8 mouse cellular contexts compared by ENCODE assay signal in genomic region chr4:140699441-140700127, GRCm38 (mm10). TPM values are rescaled to one million over a fixed set of nuclear protein-coding genes. Genes with fewer than 3 reads are reported as not detected.
A peak's percentile ranks its signal among the peaks of the same experiment; 100 is the strongest.
DNase-seq lines count a peak whose midpoint lies in the region; ATAC-seq lines count a peak whose summit lies in the region.

No protein-coding gene starts in this region.

- peaks cover 20% of the 10 kb centered on the region for H3K4me1 ChIP-seq in intestine, embryonic 15.5 days (replicated peaks)
- peaks cover 44% of the 10 kb centered on the region for H3K4me1 ChIP-seq in midbrain, embryonic 10.5 days

- H3K27ac ChIP-seq in intestine, embryonic 15.5 days = no peak overlapping the region
- peak overlapping the region; percentile 42 for H3K27ac ChIP-seq in midbrain, embryonic 10.5 days (replicated peaks)

- H3K4me2 ChIP-seq in intestine, embryonic 15.5 days (replicated peaks) = peak overlapping the region; percentile 93

- H3K9me3 ChIP-seq in intestine, embryonic 15.5 days = no peaks in the 10 kb centered on the region
- no peaks in the 10 kb centered on the region for H3K9me3 ChIP-seq in midbrain, embryonic 10.5 days (replicated peaks)

- H3K9ac ChIP-seq in intestine, embryonic 15.5 days = no peak overlapping the region

- peak; percentile 57 to 80 for DNase-seq in urinary bladder, adult 18-20 months (ENCODE audit: low spot score in 2 of 2)
- DNase-seq in urinary bladder, postnatal 10 days (ENCODE audit: low spot score) = no peak
- peak; percentile 67 for DNase-seq in embryo, embryonic 11 days
- peak; percentile 47 to 56 for DNase-seq in gastrocnemius, postnatal 36 days
- peak; percentile 75 to 78 for DNase-seq in left cerebral cortex, postnatal 36 days (ENCODE audit: low spot score in 2 of 2)
- peak; percentile 41 for DNase-seq in midbrain, embryonic 10.5 days (ENCODE audit: low spot score)
- DNase-seq in spleen, postnatal 10 days (ENCODE audit: low spot score in 2 of 2) = peak; percentile 70 to 82

- intact Hi-C loops in gastrocnemius, postnatal 36 days (cut with DNase I) = no loop called here
- intact Hi-C loops in left cerebral cortex, postnatal 36 days (cut with DNase I) = loop anchor here (2.0 kb wide), 1 partner anchor 15 kb away; no protein-coding TSS in a partner anchor

- peak; percentile 9; the same call in 1 of the 2 replicates for ATAC-seq in intestine, embryonic 15.5 days

- WGBS in intestine, embryonic 15.5 days = 8% methylated on average over 29 of the region's 29 CpGs
- 7% methylated on average over 29 of the region's 29 CpGs for WGBS in midbrain, embryonic 10.5 days

- H3K4me3 ChIP-seq in intestine, embryonic 15.5 days (replicated peaks) = peak overlapping the region; percentile 25
- H3K4me3 ChIP-seq in midbrain, embryonic 10.5 days = peak overlapping the region; percentile 96

- H3K36me3 ChIP-seq in intestine, embryonic 15.5 days = no peaks in the 10 kb centered on the region
- H3K36me3 ChIP-seq in midbrain, embryonic 10.5 days = peaks cover 8% of the 10 kb centered on the region

- H3K27me3 ChIP-seq in intestine, embryonic 15.5 days (replicated peaks) = no peaks in the 10 kb centered on the region
- peaks cover 32% of the 10 kb centered on the region for H3K27me3 ChIP-seq in midbrain, embryonic 10.5 days (ENCODE audit: low read depth, poor library complexity, severe bottlenecking)

RNA-seq across cellular contexts. Expression of gene Rcc2, which starts 0.8 kb away (rescaled TPM):
- total RNA-seq in gastrocnemius, postnatal 36 days (2021) = 1 to 10 TPM; 8.1 to 9.5 TPM
- 37.8 and 43.8 TPM in 2 replicates for polyA plus RNA-seq in intestine, embryonic 15.5 days (2015; fragmentation: Nextera tagmentation; extraction: Ambion mirVana)
- total RNA-seq in left cerebral cortex, postnatal 36 days (2021) = 10 to 100 TPM; 74.7 to 84.4 TPM
- 32.6 and 35.2 TPM in 2 replicates for polyA plus RNA-seq in midbrain, embryonic 10.5 days (2016; fragmentation: Nextera tagmentation; extraction: Ambion mirVana)

RNA-seq across cellular contexts. Expression of gene Arhgef10l, which starts 33.8 kb away (rescaled TPM):
- total RNA-seq in gastrocnemius, postnatal 36 days (2021) = 10 to 100 TPM; 39.0 to 49.9 TPM
- polyA plus RNA-seq in intestine, embryonic 15.5 days (2015; fragmentation: Nextera tagmentation; extraction: Ambion mirVana) = 15.3 and 16.2 TPM in 2 replicates
- 10 to 100 TPM; 61.0 to 63.4 TPM for total RNA-seq in left cerebral cortex, postnatal 36 days (2021)
- 25.1 and 32.4 TPM in 2 replicates for polyA plus RNA-seq in midbrain, embryonic 10.5 days (2016; fragmentation: Nextera tagmentation; extraction: Ambion mirVana)

RNA-seq across cellular contexts. Expression of gene Padi6, which starts 42.9 kb away (rescaled TPM):
- total RNA-seq in gastrocnemius, postnatal 36 days (2021) = not detected
- polyA plus RNA-seq in intestine, embryonic 15.5 days (2015; fragmentation: Nextera tagmentation; extraction: Ambion mirVana) = 0.11 and 0.15 TPM in 2 replicates
- 1 to 10 TPM in 1 of 2 experiments, under 1 TPM in 1; 0.34 to 1.2 TPM for total RNA-seq in left cerebral cortex, postnatal 36 days (2021)
- polyA plus RNA-seq in midbrain, embryonic 10.5 days (2016; fragmentation: Nextera tagmentation; extraction: Ambion mirVana) = 0.05 TPM in 1 of 2 replicates, not detected in the other

Comparison
In these comparisons a context has a peak if more than half of its experiments do, and no peak if none do; other contexts are left out.
1. RNA of gene Rcc2, which starts 0.8 kb away (total RNA-seq): 74.7 to 84.4 TPM in left cerebral cortex, postnatal 36 days; 8.1 to 9.5 TPM in gastrocnemius, postnatal 36 days; every median in the first group is over 4 times any median in the second.